Mouse (Mus musculus): ENCODE measurements at regions not wholly inside any gene's neighbourhood (a gene's known extent, or its start where the extent isn't known, plus 50 kb on each side); places are given as distances from the start of the nearest gene placed in this dataset.
A peak's percentile ranks its signal among the peaks of the same experiment; 100 is the strongest.

- DNase-seq (ENCODE audit: extremely low spot score) = peak; percentile 29
Measured at GRCm38 (mm10) chr2:178542032-178542431, 111.7 kb downstream of the Cdh26 start.

- no peak for DNase-seq (ENCODE audit: extremely low spot score)
Measured at GRCm38 (mm10) chr2:178544411-178544810, 114.1 kb downstream of the Cdh26 start.

GRCm38 (mm10) chr2:178545601-178546352 is 115.4 kb downstream of the Cdh26 start:
- DNase-seq (ENCODE audit: extremely low spot score) = no peak

GRCm38 (mm10) chr2:178546353-178546720 is 116.0 kb downstream of the Cdh26 start:
- no peak for DNase-seq (ENCODE audit: extremely low spot score)

GRCm38 (mm10) chr2:178546888-178547287 is 116.6 kb downstream of the Cdh26 start:
- DNase-seq (ENCODE audit: extremely low spot score) = no peak

- DNase-seq (ENCODE audit: extremely low spot score) = no peak
Measured at GRCm38 (mm10) chr2:178548937-178549336, 118.6 kb downstream of the Cdh26 start.

GRCm38 (mm10) chr2:178553736-178554135 is 123.4 kb downstream of the Cdh26 start:
- DNase-seq (ENCODE audit: extremely low spot score) = no peak

GRCm38 (mm10) chr2:178555692-178556340 is 125.5 kb downstream of the Cdh26 start:
- DNase-seq (ENCODE audit: extremely low spot score) = no peak

GRCm38 (mm10) chr2:178557934-178558333 is 127.6 kb downstream of the Cdh26 start:
- DNase-seq (ENCODE audit: extremely low spot score) = no peak

GRCm38 (mm10) chr2:178563287-178563686 is 133.0 kb downstream of the Cdh26 start:
- no peak for DNase-seq (ENCODE audit: extremely low spot score)

GRCm38 (mm10) chr2:178565368-178565818 is 135.1 kb downstream of the Cdh26 start:
- no peak for DNase-seq (ENCODE audit: extremely low spot score)

- no peak for DNase-seq (ENCODE audit: extremely low spot score)
Measured at GRCm38 (mm10) chr2:178567493-178567892, 137.2 kb downstream of the Cdh26 start.

- DNase-seq (ENCODE audit: extremely low spot score) = no peak
Measured at GRCm38 (mm10) chr2:178572301-178572700, 142.0 kb downstream of the Cdh26 start.

- peak; percentile 56 for DNase-seq (ENCODE audit: extremely low spot score)
Measured at GRCm38 (mm10) chr2:178574859-178575258, 144.5 kb downstream of the Cdh26 start.

GRCm38 (mm10) chr2:178575403-178575802 is 145.1 kb downstream of the Cdh26 start:
- DNase-seq (ENCODE audit: extremely low spot score) = no peak

GRCm38 (mm10) chr2:178576067-178576466 is 145.7 kb downstream of the Cdh26 start:
- no peak for DNase-seq (ENCODE audit: extremely low spot score)

GRCm38 (mm10) chr2:178579571-178579970 is 149.2 kb downstream of the Cdh26 start:
- DNase-seq (ENCODE audit: extremely low spot score) = no peak

- no peak for DNase-seq (ENCODE audit: extremely low spot score)
Measured at GRCm38 (mm10) chr2:178581306-178581705, 151.0 kb downstream of the Cdh26 start.

- no peak for DNase-seq (ENCODE audit: extremely low spot score)
Measured at GRCm38 (mm10) chr2:178584970-178585566, 154.7 kb downstream of the Cdh26 start.

GRCm38 (mm10) chr2:178587134-178587636 is 156.9 kb downstream of the Cdh26 start:
- no peak for DNase-seq (ENCODE audit: extremely low spot score)

- DNase-seq (ENCODE audit: extremely low spot score) = no peak
Measured at GRCm38 (mm10) chr2:178593743-178594142, 163.4 kb downstream of the Cdh26 start.

GRCm38 (mm10) chr2:178594177-178594576 is 163.8 kb downstream of the Cdh26 start:
- no peak for DNase-seq (ENCODE audit: extremely low spot score)
